ENCODE assay signal across 8 mouse cellular contexts in genomic region chr4:155669598-155670075, GRCm38 (mm10). TPM values are rescaled to one million over a fixed set of nuclear protein-coding genes. Genes with fewer than 3 reads are reported as not detected.
A peak's percentile ranks its signal among the peaks of the same experiment; 100 is the strongest.
DNase-seq lines count a peak whose midpoint lies in the region; ATAC-seq and TF ChIP-seq lines count a peak whose summit lies in the region.

No protein-coding gene starts in this region.

- ATAC-seq in forebrain, embryonic 13.5 days, result peak; percentile 48; the same call in 1 of the 2 replicates
- no peak for ATAC-seq in liver, embryonic 15.5 days (ENCODE audit: insufficient read depth)

- DNase-seq in heart, embryonic 10.5 days (ENCODE audit: low spot score), result no peak
- no peak for DNase-seq in heart, postnatal 25 days (ENCODE audit: low spot score)
- no peak for DNase-seq in CH12.LX (ENCODE audit: extremely low read depth)
- DNase-seq in adrenal gland, adult 8-10 months, result no peak
- DNase-seq in spleen, postnatal 14 days (ENCODE audit: low spot score in 2 of 2), result no peak
- DNase-seq in left cerebral cortex, postnatal 25 days (ENCODE audit: low spot score in 2 of 2), result no peak

- no peaks in the 10 kb centered on the region for H3K27me3 ChIP-seq in heart, embryonic 10.5 days (ENCODE audit: insufficient read depth, poor library complexity, severe bottlenecking)
- no peaks in the 10 kb centered on the region for H3K27me3 ChIP-seq in CH12.LX (replicated peaks)
- 0 out of 2 replicates have a peak, but pooled peaks cover 4% of the 10 kb centered on the region for H3K27me3 ChIP-seq in forebrain, embryonic 13.5 days
- no peaks in the 10 kb centered on the region for H3K27me3 ChIP-seq in liver, embryonic 15.5 days

- H3K36me3 ChIP-seq in heart, embryonic 10.5 days, result peaks cover 7% of the 10 kb centered on the region; the same call in 1 of the 2 replicates
- peaks cover 16 to 28% of the 10 kb centered on the region in 2 experiments for H3K36me3 ChIP-seq in CH12.LX (replicated peaks in 1 of 2; ENCODE audit: control insufficient read depth in 1 of 2, insufficient read depth in 1 of 2, low read length in 1 of 2)
- peaks cover 3% of the 10 kb centered on the region for H3K36me3 ChIP-seq in forebrain, embryonic 13.5 days (ENCODE audit: poor library complexity, severe bottlenecking)
- H3K36me3 ChIP-seq in liver, embryonic 15.5 days (replicated peaks), result no peaks in the 10 kb centered on the region

- no peaks in the 10 kb centered on the region for H3K9me3 ChIP-seq in heart, embryonic 10.5 days
- H3K9me3 ChIP-seq in CH12.LX (replicated peaks; ENCODE audit: low read length), result no peaks in the 10 kb centered on the region
- no peaks in the 10 kb centered on the region for H3K9me3 ChIP-seq in forebrain, embryonic 13.5 days (replicated peaks)
- H3K9me3 ChIP-seq in liver, embryonic 15.5 days (replicated peaks), result no peaks in the 10 kb centered on the region

- no peaks in the 10 kb centered on the region for H3K79me2 ChIP-seq in CH12.LX (replicated peaks; ENCODE audit: control insufficient read depth, extremely low read depth, insufficient read depth, poor library complexity, severe bottlenecking)

- no peak for TF ChIP-seq RAD21 in CH12.LX (IDR thresholded peaks at IDR 0.05; ENCODE audit: low read depth, low read length)

- H3K4me3 ChIP-seq in heart, embryonic 10.5 days, result peak overlapping the region; percentile 96
- H3K4me3 ChIP-seq in CH12.LX (replicated peaks in 1 of 3; ENCODE audit: low read depth in 2 of 3, low read length in 2 of 3, poor library complexity in 1 of 3), result peak overlapping the region; percentile 85 to 94 (median 93)
- peak overlapping the region; percentile 85 for H3K4me3 ChIP-seq in forebrain, embryonic 13.5 days
- peak overlapping the region; percentile 74 for H3K4me3 ChIP-seq in liver, embryonic 15.5 days (replicated peaks)

- H3K9ac ChIP-seq in CH12.LX (ENCODE audit: insufficient read depth, low read depth), result 0 out of 2 replicates have a peak overlapping the region, but pooled peaks have one; percentile 25
- H3K9ac ChIP-seq in forebrain, embryonic 13.5 days, result no peak overlapping the region
- H3K9ac ChIP-seq in liver, embryonic 15.5 days, result 0 out of 2 replicates have a peak overlapping the region, but pooled peaks have one; percentile 10

- no peak for TF ChIP-seq POLR2A in CH12.LX (IDR thresholded peaks at IDR 0.05; ENCODE audit: low read depth, low read length)

- peaks cover 13% of the 10 kb centered on the region; the same call in 1 of the 2 replicates for H3K4me1 ChIP-seq in heart, embryonic 10.5 days
- H3K4me1 ChIP-seq in CH12.LX (ENCODE audit: control insufficient read depth in 1 of 2, insufficient read depth in 2 of 2), result peaks cover 3 to 25% of the 10 kb centered on the region in 2 experiments
- peaks cover 18% of the 10 kb centered on the region for H3K4me1 ChIP-seq in forebrain, embryonic 13.5 days
- peaks cover 15% of the 10 kb centered on the region for H3K4me1 ChIP-seq in liver, embryonic 15.5 days (replicated peaks)

- peak overlapping the region; percentile 69 for H3K4me2 ChIP-seq in CH12.LX (ENCODE audit: insufficient read depth, low read depth, poor library complexity, severe bottlenecking)
- peak overlapping the region; percentile 93 for H3K4me2 ChIP-seq in forebrain, embryonic 13.5 days
- H3K4me2 ChIP-seq in liver, embryonic 15.5 days, result peak overlapping the region; percentile 93

- intact Hi-C loops in heart, postnatal 25 days (cut with DNase I), result loop anchor here (5.0 kb wide), 1 partner anchor 42 kb away; no protein-coding TSS in a partner anchor
- intact Hi-C loops in left cerebral cortex, postnatal 25 days (cut with DNase I), result loop anchor here (1.0 kb wide), 1 partner anchor 26 kb away; no protein-coding TSS in a partner anchor

- in situ Hi-C loops in CH12.LX (cut with MboI; ENCODE audit: low pct_ligation_motif_present, low pct_unique_long_range_greater_than_20kb, low sequenced_read_pairs), result no loop called here

- no peak for TF ChIP-seq CTCF in CH12.LX (conservative IDR thresholded peaks at IDR 0.05 in 1 of 2, IDR thresholded peaks at IDR 0.05 in 1 of 2; ENCODE audit: low read depth in 2 of 2, low read length in 2 of 2)

- dilution Hi-C loops in CH12.LX (cut with MboI; ENCODE audit: extremely low pct_ligation_motif_present, extremely low pct_unique_long_range_greater_than_20kb, low sequenced_read_pairs), result no loop called here

- peak overlapping the region; percentile 90; the same call in 1 of the 2 replicates for H3K27ac ChIP-seq in heart, embryonic 10.5 days
- no peak overlapping the region for H3K27ac ChIP-seq in CH12.LX (ENCODE audit: insufficient read depth, low read depth)
- H3K27ac ChIP-seq in forebrain, embryonic 13.5 days, result no peak overlapping the region
- H3K27ac ChIP-seq in liver, embryonic 15.5 days (replicated peaks), result no peak overlapping the region

- 4% methylated on average over 8 of the region's 8 CpGs for WGBS in heart, embryonic 10.5 days
- 2% methylated on average over 8 of the region's 8 CpGs for WGBS in forebrain, embryonic 13.5 days
- 1% methylated on average over 8 of the region's 8 CpGs for WGBS in liver, embryonic 15.5 days (ENCODE audit: insufficient replicate concordance)

- TF ChIP-seq EP300 in CH12.LX (IDR thresholded peaks at IDR 0.05; ENCODE audit: low read length), result no peak

TF ChIP-seq in CH12.LX, 34 proteins besides CTCF, POLR2A, EP300 and RAD21:
- no peak for TF ChIP-seq NRF1 (IDR thresholded peaks at IDR 0.05; ENCODE audit: low read depth, low read length)
- TF ChIP-seq USF2 (conservative IDR thresholded peaks at IDR 0.05; ENCODE audit: low read depth, low read length), result no peak
- peak; percentile 20; the same call in 1 of the 2 replicates for TF ChIP-seq ZNF384 (IDR thresholded peaks at IDR 0.05; ENCODE audit: low read depth, low read length)
- TF ChIP-seq JUN (IDR thresholded peaks at IDR 0.05; ENCODE audit: insufficient read depth, low read depth, low read length), result no peak
- no peak; the same call in 1 of the 2 replicates for TF ChIP-seq MEF2A (IDR thresholded peaks at IDR 0.05; ENCODE audit: borderline replicate concordance, low read depth, low read length)
- TF ChIP-seq CHD2 (IDR thresholded peaks at IDR 0.05; ENCODE audit: low read length), result no peak
- 0 out of 2 replicates have a peak, but pooled peaks have one; percentile 4 for TF ChIP-seq ETS1 (conservative IDR thresholded peaks at IDR 0.05; ENCODE audit: low read depth, low read length)

RNA-seq across cellular contexts. Expression of gene Mib2, which starts 0.6 kb away (rescaled TPM):
- 15.4 and 16.8 TPM in 2 replicates for polyA plus RNA-seq in heart, embryonic 10.5 days (2016; fragmentation: Nextera tagmentation; extraction: Ambion mirVana)
- total RNA-seq in heart, postnatal 25 days (2021), result 10 to 100 TPM; 23.0 to 28.0 TPM
- total RNA-seq in CH12.LX (2012; rRNA removed) (24.8 and 66.5 TPM in 2 replicates), CH12.LX (2014; rRNA removed) (17.6 and 19.0 TPM in 2 replicates)
- 23.6 and 25.5 TPM in 2 replicates for polyA plus RNA-seq in CH12.LX (2012; ENCODE audit: insufficient read length, low read depth)
- polyA plus RNA-seq in forebrain, embryonic 13.5 days (2015; fragmentation: Nextera tagmentation; extraction: Ambion mirVana), result 29.8 and 35.2 TPM in 2 replicates
- polyA plus RNA-seq in liver, embryonic 15.5 days (2015; fragmentation: Nextera tagmentation; extraction: Ambion mirVana), result 3.8 and 5.2 TPM in 2 replicates
- 10 to 100 TPM; 53.5 to 74.5 (median 61.5) TPM for total RNA-seq in adrenal gland, adult 8-10 months (2022)
- 100 to 1,000 TPM; 112 to 113 TPM for total RNA-seq in left cerebral cortex, postnatal 25 days (2021)

RNA-seq across cellular contexts. Expression of gene Mmp23, which starts 16.5 kb away (rescaled TPM):
- polyA plus RNA-seq in heart, embryonic 10.5 days (2016; fragmentation: Nextera tagmentation; extraction: Ambion mirVana), result 34.6 and 39.8 TPM in 2 replicates
- total RNA-seq in heart, postnatal 25 days (2021), result 1 to 10 TPM; 8.5 to 8.6 TPM
- total RNA-seq in CH12.LX (2012; rRNA removed) (3.3 and 7.9 TPM in 2 replicates), CH12.LX (2014; rRNA removed) (0.74 and 1.1 TPM in 2 replicates)
- 0.95 and 2.0 TPM in 2 replicates for polyA plus RNA-seq in CH12.LX (2012; ENCODE audit: insufficient read length, low read depth)
- polyA plus RNA-seq in forebrain, embryonic 13.5 days (2015; fragmentation: Nextera tagmentation; extraction: Ambion mirVana), result 1.6 and 2.1 TPM in 2 replicates
- polyA plus RNA-seq in liver, embryonic 15.5 days (2015; fragmentation: Nextera tagmentation; extraction: Ambion mirVana), result 4.9 TPM in 2 replicates
- 1 to 10 TPM; 4.8 to 8.4 (median 6.7) TPM for total RNA-seq in adrenal gland, adult 8-10 months (2022)
- total RNA-seq in left cerebral cortex, postnatal 25 days (2021), result 1 to 10 TPM; 2.5 to 2.9 TPM

RNA-seq across cellular contexts. Expression of gene Gm10563, which starts 24.4 kb away (rescaled TPM):
- polyA plus RNA-seq in heart, embryonic 10.5 days (2016; fragmentation: Nextera tagmentation; extraction: Ambion mirVana), result not detected in 2 replicates
- not detected for total RNA-seq in heart, postnatal 25 days (2021)
- total RNA-seq in CH12.LX (2012; rRNA removed), result not detected in 2 replicates
- not detected in 2 replicates for total RNA-seq in CH12.LX (2014; rRNA removed)
- polyA plus RNA-seq in CH12.LX (2012; ENCODE audit: insufficient read length, low read depth), result not detected in 2 replicates
- not detected in 2 replicates for polyA plus RNA-seq in forebrain, embryonic 13.5 days (2015; fragmentation: Nextera tagmentation; extraction: Ambion mirVana)
- polyA plus RNA-seq in liver, embryonic 15.5 days (2015; fragmentation: Nextera tagmentation; extraction: Ambion mirVana), result not detected in 2 replicates
- not detected for total RNA-seq in adrenal gland, adult 8-10 months (2022)
- not detected for total RNA-seq in left cerebral cortex, postnatal 25 days (2021)

RNA-seq across cellular contexts. Expression of gene Fndc10, which starts 24.5 kb away (rescaled TPM):
- polyA plus RNA-seq in heart, embryonic 10.5 days (2016; fragmentation: Nextera tagmentation; extraction: Ambion mirVana), result 0.78 and 1.7 TPM in 2 replicates
- total RNA-seq in heart, postnatal 25 days (2021), result 1 to 10 TPM; 1.2 TPM
- 2.4 and 3.2 TPM in 2 replicates for total RNA-seq in CH12.LX (2012; rRNA removed)
- 0.96 and 1.7 TPM in 2 replicates for total RNA-seq in CH12.LX (2014; rRNA removed)
- 1.3 and 1.4 TPM in 2 replicates for polyA plus RNA-seq in CH12.LX (2012; ENCODE audit: insufficient read length, low read depth)
- polyA plus RNA-seq in forebrain, embryonic 13.5 days (2015; fragmentation: Nextera tagmentation; extraction: Ambion mirVana), result 1.9 and 2.3 TPM in 2 replicates
- polyA plus RNA-seq in liver, embryonic 15.5 days (2015; fragmentation: Nextera tagmentation; extraction: Ambion mirVana), result 0.24 and 0.48 TPM in 2 replicates
- 10 to 100 TPM; 67.7 to 72.0 (median 69.9) TPM for total RNA-seq in adrenal gland, adult 8-10 months (2022)
- total RNA-seq in left cerebral cortex, postnatal 25 days (2021), result 10 to 100 TPM; 26.5 to 29.2 TPM

RNA-seq across cellular contexts. Expression of gene Ssu72, which starts 35.0 kb away (rescaled TPM):
- 146 and 152 TPM in 2 replicates for polyA plus RNA-seq in heart, embryonic 10.5 days (2016; fragmentation: Nextera tagmentation; extraction: Ambion mirVana)
- 10 to 100 TPM; 41.8 to 44.6 TPM for total RNA-seq in heart, postnatal 25 days (2021)
- total RNA-seq in CH12.LX (2012; rRNA removed), result 169 and 172 TPM in 2 replicates
- total RNA-seq in CH12.LX (2014; rRNA removed), result 245 TPM in 2 replicates
- 140 and 160 TPM in 2 replicates for polyA plus RNA-seq in CH12.LX (2012; ENCODE audit: insufficient read length, low read depth)
- 160 and 162 TPM in 2 replicates for polyA plus RNA-seq in forebrain, embryonic 13.5 days (2015; fragmentation: Nextera tagmentation; extraction: Ambion mirVana)
- 52.0 and 52.4 TPM in 2 replicates for polyA plus RNA-seq in liver, embryonic 15.5 days (2015; fragmentation: Nextera tagmentation; extraction: Ambion mirVana)
- 100 to 1,000 TPM; 106 to 127 (median 114) TPM for total RNA-seq in adrenal gland, adult 8-10 months (2022)
- 10 to 100 TPM; 93.3 to 98.2 TPM for total RNA-seq in left cerebral cortex, postnatal 25 days (2021)
